Mouse (Mus musculus) spleen, adult 2 months (tissue): ENCODE measurements around the gene Tmem131.

Experiments used
- CTCF ChIP-seq: fragments of 200-500 bp; IDR thresholded peaks from 2 replicates; pipeline ENCODE4 v1.5.1; 2011; ENCODE audit warnings: mild to moderate bottlenecking, inconsistent platforms; ENCODE audit not compliant: insufficient read depth, insufficient read length, insufficient replicate concordance; ENCODE audit errors: extremely low read depth
- POLR2A ChIP-seq: fragments of 200-500 bp; IDR thresholded peaks from 2 replicates; pipeline ENCODE4 v1.6.1; 2011; ENCODE audit warnings: low read depth, low read length, inconsistent platforms

DNA sequence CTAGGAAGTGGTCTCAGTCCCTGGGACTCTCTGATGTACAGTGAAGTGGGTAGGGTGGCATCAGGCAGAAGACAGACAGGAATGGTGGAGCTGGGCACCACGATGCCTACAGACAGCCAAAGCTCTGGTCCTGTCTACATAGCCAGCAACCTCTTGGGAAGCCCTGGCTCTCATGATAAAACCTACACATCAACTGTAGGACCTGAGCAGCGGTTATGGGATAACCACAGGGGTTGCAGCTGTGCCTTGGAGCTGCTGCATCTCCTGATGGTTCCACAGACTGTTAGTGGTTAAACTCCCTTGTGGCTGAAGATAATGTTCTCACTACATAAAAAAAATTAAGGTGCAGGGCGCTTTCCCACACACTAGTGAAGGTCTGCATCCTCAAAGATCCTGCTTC, 107.9 kb downstream of the Tmem131 start:
- TF ChIP-seq POLR2A (no peak), CTCF (no peak)
